Mouse (Mus musculus) CH12F3 (cell line): ENCODE data around the gene Nfkbil1.

Experiments used
- in situ Hi-C: fragments of 300-500 bp; cut with MboI; formaldehyde crosslinking; loops from 2 replicates; pipeline ENCODE4 v1.14.3; 2020; ENCODE audit warnings: low sequenced_read_pairs

The Nfkbil1 gene

GRCm38 (mm10) chr17:35235614-35236389 lies at the start of gene Nfkbil1:
Gene Nfkbil1 (minus strand): TSS chr17:35235792.
- in situ Hi-C loops = no loop called here

- in situ Hi-C loops = no loop called here
Observed at GRCm38 (mm10) chr17:35280276-35280675, 44.7 kb upstream of the Nfkbil1 start.

GRCm38 (mm10) chr17:35278957-35279688 lies 43.5 kb upstream of the Nfkbil1 start:
- in situ Hi-C loops = no loop called here

- in situ Hi-C loops = no loop called here
Observed at GRCm38 (mm10) chr17:35278049-35278448, 42.5 kb upstream of the Nfkbil1 start.

GRCm38 (mm10) chr17:35276304-35276864 lies 40.8 kb upstream of the Nfkbil1 start:
- in situ Hi-C loops = no loop called here

- in situ Hi-C loops = loop anchor here (5.0 kb wide), 1 partner anchor 1302 kb away; no protein-coding TSS in a partner anchor
Observed at GRCm38 (mm10) chr17:35274770-35275169, 39.2 kb upstream of the Nfkbil1 start.

GRCm38 (mm10) chr17:35272249-35272648 lies 36.7 kb upstream of the Nfkbil1 start:
- in situ Hi-C loops = loop anchor here (5.0 kb wide), 1 partner anchor 1300 kb away; no protein-coding TSS in a partner anchor

- in situ Hi-C loops = loop anchor here (5.0 kb wide), 1 partner anchor 1297 kb away; no protein-coding TSS in a partner anchor
Observed at GRCm38 (mm10) chr17:35269653-35270347, 34.2 kb upstream of the Nfkbil1 start.

- in situ Hi-C loops = no loop called here
Observed at GRCm38 (mm10) chr17:35267399-35268086, 32.0 kb upstream of the Nfkbil1 start.

GRCm38 (mm10) chr17:35263523-35263883 lies 27.9 kb upstream of the Nfkbil1 start:
- in situ Hi-C loops = no loop called here

GRCm38 (mm10) chr17:35262664-35263522 lies 27.3 kb upstream of the Nfkbil1 start, which contains the start of gene H2-D1:
Gene H2-D1 (plus strand): TSS chr17:35262730.
- in situ Hi-C loops = no loop called here

GRCm38 (mm10) chr17:35261651-35262050 lies 26.1 kb upstream of the Nfkbil1 start:
- in situ Hi-C loops = no loop called here

- in situ Hi-C loops = loop anchor here (5.0 kb wide), 1 partner anchor 48 kb away; no protein-coding TSS in a partner anchor
Observed at GRCm38 (mm10) chr17:35259621-35260020, 24.0 kb upstream of the Nfkbil1 start.

GRCm38 (mm10) chr17:35258492-35259478 lies 23.2 kb upstream of the Nfkbil1 start:
- in situ Hi-C loops = loop anchor here (5.0 kb wide), 1 partner anchor 49 kb away; no protein-coding TSS in a partner anchor

GRCm38 (mm10) chr17:35257824-35258491 lies 22.4 kb upstream of the Nfkbil1 start:
- in situ Hi-C loops = loop anchor here (5.0 kb wide), 1 partner anchor 49 kb away; no protein-coding TSS in a partner anchor

GRCm38 (mm10) chr17:35257378-35257777 lies 21.8 kb upstream of the Nfkbil1 start:
- in situ Hi-C loops = loop anchor here (5.0 kb wide), 1 partner anchor 50 kb away; no protein-coding TSS in a partner anchor

- in situ Hi-C loops = loop anchor here (5.0 kb wide), 1 partner anchor 52 kb away; no protein-coding TSS in a partner anchor
Observed at GRCm38 (mm10) chr17:35255704-35256103, 20.1 kb upstream of the Nfkbil1 start.
